Mouse (Mus musculus) urinary bladder, adult 2 months (tissue): Measurements from ENCODE around the gene Kcnk7. TPM values are rescaled to one million over a fixed set of nuclear protein-coding genes. Genes with fewer than 3 reads are reported as not detected.

Source experiments
- DNase-seq: peaks from one replicate; pipeline ENCODE4 v3.0.0; 2022; ENCODE audit warnings: low spot score
- polyA plus RNA-seq: library from polyadenylated mRNA; depleted of rRNA; stranded (reverse); fragments of >200 nt; gene quantifications from 2 replicates; pipeline ENCODE4 v1.2.3, GENCODE M21; 2012

The Kcnk7 gene
- polyA plus RNA-seq, 1 experiment: 0.25 TPM

DNA sequence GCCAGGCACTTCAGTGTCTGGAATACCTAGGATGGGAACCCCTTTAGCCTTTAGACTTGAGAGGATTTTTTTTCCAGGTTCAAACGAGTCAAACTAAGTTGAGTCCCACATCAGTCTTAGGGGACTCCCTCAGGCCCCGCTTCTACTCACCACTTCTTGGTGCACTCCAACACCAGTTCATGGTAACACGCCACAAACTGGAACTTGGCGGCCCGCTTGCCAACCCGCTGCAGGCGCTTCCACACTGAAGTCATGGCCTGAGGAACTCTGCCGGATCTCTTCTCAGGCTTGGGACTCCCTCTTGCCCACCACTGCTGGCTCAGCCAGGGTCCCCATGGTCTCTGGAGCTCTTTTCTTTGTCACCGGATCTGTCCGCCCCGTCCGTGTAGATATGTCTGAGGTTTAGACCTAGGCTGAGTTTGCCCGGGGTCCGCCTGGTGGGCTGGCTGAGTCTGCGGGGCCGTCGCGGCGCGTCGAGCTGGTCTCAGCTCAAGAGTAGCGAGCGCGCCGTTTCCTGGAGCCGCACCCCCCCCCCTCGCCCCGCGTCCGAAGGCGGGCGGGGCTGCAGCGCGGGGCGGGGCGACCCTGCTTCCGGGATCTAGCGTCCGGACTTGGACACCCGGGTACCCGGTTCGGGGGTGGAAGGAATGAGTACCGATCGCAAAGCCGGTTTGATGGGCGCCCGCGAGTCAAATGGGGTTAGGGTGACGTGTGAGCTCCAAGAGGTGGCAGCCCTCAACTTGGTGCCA is 21.8 kb downstream of the Kcnk7 start, which contains the start of gene Ehbp1l1:
Gene Ehbp1l1 (minus strand): TSS at position 551 of the 749 bp plus-strand sequence.
- peak; percentile 69 for DNase-seq

DNA sequence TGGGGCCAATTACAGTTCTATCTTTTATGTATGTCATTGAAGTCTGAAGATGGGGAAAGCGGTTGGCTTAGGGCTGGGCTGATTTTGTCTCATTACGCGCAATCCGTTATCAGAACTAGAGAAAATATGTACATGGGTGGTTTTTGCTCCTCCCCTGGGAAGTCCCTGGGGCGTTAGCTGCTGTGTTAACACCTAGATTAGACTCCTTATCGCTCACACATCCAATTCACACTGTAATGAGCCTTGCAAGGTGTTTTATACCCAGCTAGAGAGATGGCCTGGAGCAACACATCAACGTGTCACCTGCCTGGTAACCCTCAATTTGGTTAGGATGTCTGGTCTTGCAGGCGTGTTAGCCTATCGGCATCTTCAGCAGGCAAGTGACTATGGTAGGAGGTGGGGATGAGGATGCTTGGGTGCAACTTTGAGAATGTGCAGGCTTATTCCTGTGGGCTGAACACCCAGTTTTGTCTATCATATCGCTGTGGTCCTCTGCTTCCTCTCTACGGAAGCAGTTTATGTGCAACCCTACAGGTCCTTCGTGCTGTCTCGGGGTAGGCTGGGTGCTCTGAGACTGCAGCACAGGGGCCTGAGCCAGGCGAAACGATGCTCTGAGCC is 22.9 kb downstream of the Kcnk7 start:
- no peak for DNase-seq

DNA sequence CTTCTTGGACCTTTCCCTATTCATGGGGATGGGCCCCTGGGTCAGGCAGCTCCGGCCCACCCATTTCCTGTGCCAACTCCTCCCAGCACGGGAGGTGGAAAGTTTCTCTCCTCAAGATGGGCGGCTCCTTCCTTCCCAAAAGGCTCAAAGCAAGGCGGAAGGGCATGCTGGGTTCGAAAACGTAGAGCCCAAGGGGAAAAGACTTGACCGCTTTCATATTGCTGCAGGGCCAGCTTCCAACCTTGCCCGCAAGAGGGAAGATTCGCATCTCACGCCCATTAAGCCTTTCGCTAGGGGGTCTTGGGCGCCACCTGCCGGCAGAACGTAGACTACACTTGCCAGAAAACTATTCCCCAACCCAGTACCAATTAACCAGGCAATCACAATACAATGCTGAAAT is 23.5 kb downstream of the Kcnk7 start:
- peak; percentile 78 for DNase-seq

DNA sequence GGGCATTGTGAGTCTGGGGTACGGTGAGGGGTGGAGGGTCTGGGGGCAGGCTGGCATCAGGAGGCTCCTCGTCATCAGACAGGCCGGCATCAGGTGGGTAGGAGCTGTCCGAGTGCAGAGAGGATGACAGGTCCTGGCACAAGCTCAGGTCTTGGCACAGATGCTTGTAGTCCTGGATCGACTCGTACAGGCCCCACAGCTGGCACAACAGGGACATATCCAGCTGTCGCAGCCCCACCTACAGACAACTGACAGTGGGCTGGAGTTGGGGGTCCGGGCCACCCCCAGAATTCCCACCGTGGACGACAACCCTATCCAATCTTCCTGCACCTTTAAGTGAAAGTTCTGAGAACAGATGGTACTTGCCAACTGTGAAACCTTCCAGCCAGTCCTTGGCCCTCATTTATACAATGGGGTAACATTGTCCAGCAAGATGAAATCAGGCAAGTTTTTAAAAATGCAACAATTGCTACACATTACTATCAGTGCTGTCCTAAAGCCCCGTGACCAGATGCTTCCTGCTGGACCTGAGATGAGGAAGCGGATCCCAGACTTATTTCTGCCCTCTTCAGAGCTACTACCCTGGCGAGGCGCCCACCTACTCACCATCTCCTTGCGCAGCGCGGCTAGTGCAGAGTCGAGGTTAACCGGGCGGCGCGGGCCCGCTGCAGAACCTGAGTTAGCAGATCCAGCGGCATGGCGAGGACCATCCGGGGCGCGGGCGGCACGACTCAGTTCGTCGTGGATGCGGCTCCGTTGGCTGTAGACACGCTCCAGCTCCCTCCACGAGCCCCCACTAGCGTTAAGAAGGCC is 24.7 kb downstream of the Kcnk7 start:
- DNase-seq: no peak

DNA sequence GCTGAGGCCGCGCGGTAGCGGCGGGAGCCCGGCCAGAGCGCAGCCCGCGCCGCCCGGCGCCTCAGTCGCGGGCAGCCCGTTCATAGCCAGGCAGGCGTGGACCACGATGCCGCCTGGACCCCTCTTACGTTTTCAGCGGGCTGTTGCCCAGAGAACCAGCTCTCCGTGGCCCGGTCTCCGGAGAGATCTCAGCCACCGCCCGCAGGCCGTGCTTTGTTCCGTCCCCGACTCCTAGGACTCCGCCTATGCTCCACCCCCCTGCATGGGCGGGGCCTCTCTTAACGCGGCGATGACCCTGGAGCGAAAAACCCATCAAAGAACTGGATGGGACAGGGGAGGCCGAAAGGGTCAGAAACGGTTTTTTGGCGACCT is 25.3 kb downstream of the Kcnk7 start, which contains the start of gene Fam89b:
Gene Fam89b (minus strand): TSS at position 210 of the 372 bp plus-strand sequence.
- peak; percentile 74 for DNase-seq

DNA sequence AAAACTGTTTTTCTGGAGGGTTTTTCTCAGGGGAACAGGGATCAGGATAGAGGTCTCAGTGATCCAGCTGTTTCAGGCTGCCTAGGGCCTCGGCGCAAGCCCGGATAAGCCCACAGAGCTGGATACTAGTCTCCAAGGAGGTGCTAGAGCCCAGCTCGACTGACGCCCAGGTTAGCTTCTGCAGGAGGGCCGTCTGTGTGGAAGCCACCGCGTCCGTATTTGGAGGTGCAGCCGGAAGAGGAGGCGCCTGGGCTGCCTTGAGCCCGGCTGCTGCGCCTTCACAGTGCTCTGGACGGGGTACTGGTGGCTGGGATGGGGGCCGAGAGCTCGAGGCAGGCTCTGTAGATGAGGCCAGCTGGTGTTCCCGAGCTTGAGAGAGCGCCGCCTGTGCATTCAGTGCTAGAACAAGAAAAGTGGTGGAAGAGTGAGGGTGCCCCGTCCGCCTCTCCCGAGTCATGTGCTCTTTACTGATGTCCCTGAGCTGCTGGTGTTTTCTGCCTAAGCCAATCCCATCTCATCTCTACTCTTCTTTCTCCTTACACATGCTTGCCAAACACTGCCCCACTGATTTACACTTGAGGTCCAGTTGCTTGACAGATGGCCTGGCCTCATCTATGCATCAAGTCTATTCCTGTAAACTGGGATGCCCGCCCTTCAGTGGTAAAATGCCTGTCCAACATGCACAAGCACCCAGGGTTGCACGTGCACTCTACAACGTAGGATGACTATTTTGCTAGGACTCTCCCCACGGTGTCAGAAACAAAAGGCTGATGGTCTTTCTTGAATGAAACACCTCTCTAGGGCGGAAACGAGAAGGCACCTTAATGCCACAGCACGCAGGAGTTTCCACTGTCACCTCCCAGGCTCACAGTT is 26.4 kb downstream of the Kcnk7 start:
- DNase-seq: no peak

DNA sequence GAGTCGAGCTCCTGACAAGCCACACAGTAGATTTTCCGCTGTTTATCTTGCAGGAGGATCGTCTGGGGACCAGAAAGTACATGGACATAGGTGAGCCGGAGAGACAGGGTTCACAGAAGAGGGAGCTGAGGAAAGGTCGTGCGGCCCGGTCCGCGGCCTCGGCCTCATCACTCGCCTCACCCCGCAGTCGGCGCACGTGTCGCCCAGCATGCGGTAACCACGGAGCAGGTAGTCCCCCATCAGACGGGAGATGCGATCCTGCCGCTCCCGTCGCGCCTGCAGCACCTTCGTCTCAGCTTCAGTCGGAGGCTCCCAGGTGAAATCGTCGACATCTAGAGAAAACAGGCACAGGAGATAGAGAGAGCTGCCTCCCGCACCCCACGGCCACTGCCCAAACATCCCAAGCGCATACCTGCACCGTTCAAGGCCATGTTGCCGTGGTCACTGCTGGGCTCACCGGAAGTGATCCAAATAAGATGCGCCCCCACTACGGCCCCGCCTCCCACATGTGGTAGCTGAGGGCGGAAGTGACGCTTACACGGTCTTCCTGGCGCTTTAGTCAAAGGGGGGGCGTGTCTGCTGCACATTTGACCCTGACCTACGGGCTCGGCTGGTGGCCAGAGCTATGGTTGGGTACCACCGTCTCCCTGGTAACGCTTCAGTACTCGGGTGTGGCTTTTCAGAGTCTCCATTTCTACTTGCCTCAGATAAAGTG is 27.3 kb downstream of the Kcnk7 start:
- peak; percentile 78 for DNase-seq

DNA sequence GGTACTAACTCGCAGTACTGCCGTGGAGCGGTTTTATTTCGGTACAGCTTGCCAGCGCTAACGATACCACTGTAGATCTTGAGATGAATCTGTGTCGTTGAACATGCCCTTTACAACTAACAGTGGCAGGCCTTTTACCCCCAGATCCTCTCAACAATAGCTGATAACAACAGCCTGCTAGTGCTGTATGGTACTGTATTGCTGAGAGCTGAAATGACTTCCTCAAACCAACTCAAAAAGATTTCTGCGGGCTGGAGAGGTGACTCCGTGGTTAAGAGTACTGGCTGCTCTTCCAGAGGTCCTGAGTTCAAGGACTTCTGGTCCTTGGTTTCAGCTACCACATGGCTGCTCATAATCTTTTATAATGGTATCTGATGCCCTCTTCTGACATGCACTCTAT is 30.2 kb downstream of the Kcnk7 start:
- no peak for DNase-seq

DNA sequence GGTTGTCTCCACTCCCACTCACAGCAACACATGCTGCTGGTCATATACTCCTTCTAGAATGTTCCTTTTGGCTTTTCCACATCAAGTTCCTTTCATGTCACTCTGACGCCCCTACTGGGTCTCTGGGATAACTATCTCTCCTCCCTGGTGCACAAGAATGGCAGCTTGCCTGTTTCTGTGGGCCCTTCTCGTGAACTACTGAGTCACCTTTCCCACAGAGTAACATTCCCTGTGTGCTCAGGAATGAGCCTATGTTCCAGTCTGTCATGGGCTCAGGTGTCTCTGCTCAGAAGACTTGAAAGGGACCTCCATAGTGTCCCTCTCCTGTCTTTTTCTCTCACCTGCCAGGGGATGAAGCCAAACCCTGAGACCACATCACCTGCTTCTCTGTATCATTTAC is 35.3 kb downstream of the Kcnk7 start:
- DNase-seq: no peak

DNA sequence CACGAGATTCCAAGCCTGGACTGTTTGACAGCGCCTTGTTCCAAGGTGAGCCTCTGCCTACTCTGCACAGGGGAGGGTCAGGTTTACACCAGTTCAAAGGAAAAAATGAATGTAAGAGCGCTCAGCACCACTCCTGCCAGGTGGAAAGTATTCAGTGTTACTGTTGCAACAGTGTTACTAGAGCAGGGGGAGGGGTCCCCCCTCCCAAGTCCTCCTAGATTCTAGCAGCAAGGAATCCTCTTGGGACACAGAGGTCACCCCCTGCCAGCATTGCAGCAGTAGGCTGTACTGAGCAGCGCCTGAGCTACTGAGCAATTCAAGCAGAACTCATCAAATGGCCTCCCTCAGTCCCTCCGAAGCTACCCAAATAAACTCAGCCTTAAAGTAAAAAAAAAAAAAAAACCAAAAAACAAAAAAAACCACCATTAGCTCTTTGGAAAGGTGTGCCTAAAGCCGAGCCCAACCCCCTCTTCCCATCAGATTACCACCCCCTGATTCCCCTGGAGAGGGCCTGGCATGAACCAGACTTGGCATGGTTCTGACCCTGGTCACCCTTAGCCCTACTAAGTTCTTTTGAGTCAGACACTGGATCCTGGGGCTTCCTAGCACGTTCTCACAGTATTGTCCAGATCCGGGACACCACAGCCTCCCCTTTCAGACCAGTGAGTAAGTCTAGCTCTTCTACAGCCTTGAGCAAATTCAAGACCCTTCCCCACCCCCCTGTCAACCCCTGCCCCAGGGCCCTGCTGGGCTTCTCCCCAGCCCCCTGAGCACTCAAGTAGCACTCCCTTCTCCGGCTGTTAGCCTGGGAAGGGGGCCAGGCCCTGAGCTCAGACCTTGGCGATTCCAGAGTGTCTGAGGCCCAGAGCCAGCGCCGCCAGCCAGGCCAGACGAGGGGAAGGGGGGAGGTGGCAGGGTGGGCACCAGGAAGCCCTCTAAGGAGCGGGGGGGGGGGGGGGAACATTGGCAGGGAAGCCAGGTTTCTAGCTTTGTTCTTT is 36.5 kb downstream of the Kcnk7 start, which contains the start of gene Ltbp3:
Gene Ltbp3 (plus strand): TSS at position 585 of the 998 bp plus-strand sequence.
- DNase-seq: no peak

DNA sequence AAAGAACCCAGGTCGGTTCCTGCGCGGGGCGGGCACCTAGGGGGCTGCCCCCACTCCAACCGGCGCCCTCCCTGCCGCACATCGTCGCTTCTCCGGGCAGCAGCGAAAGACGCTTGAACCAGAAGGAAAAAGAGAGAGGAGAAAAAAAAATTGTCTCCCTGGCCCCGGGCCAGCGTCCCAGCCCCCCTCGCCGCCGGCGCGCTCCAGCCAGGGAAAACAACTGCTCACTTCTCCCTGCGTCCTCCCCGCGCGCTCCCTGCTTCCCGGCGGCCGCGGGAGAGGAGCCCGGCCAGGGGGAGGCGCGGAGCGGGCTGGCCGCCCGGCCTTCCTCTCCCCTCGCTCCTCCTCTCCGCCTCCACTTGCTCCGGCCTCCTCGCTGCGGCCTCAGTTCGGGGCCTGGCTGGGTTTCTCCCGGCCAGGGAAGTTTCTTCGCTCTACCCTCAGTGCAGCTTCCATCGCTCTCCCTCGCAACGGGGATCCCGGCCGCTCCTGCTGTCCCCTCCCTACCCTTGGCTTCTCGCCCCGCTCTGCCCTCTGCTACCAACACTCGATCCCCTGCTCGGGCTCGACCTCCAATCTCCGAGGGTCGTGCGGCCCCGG is 37.6 kb downstream of the Kcnk7 start:
- peak; percentile 76 for DNase-seq

DNA sequence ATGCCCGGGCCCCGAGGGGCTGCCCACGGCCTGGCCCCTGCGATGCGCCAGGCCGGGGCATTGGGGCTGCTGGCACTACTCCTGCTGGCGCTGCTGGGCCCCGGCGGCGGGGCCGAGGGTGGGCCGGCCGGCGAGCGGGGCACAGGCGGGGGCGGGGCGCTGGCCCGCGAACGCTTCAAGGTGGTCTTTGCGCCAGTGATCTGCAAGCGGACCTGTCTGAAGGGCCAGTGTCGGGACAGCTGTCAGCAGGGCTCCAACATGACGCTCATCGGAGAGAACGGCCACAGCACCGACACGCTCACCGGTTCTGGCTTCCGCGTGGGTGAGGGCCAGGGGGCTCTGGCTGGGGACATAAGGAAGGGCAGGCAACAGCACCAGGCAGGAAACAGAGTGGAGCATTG is 38.1 kb downstream of the Kcnk7 start:
- DNase-seq: no peak

DNA sequence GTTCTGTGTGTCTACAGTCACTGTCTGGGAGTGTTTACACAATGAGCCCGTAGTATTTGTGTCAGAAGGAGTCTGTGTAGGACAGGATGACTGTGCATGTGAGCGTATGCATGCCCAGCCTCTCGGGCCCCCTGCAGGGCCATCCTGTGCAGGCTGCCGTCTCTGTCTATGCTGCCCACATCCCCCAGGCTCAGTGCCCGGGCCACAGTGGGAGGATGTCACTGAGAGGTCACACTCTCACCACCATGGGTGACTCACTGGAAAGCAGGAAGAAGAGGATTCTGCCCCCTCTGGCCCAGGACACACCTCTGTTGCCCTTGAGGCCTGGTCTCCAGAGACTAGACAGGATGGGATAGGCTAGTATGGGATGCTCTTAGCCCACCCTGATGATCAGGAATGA is 39.4 kb downstream of the Kcnk7 start:
- no peak for DNase-seq

DNA sequence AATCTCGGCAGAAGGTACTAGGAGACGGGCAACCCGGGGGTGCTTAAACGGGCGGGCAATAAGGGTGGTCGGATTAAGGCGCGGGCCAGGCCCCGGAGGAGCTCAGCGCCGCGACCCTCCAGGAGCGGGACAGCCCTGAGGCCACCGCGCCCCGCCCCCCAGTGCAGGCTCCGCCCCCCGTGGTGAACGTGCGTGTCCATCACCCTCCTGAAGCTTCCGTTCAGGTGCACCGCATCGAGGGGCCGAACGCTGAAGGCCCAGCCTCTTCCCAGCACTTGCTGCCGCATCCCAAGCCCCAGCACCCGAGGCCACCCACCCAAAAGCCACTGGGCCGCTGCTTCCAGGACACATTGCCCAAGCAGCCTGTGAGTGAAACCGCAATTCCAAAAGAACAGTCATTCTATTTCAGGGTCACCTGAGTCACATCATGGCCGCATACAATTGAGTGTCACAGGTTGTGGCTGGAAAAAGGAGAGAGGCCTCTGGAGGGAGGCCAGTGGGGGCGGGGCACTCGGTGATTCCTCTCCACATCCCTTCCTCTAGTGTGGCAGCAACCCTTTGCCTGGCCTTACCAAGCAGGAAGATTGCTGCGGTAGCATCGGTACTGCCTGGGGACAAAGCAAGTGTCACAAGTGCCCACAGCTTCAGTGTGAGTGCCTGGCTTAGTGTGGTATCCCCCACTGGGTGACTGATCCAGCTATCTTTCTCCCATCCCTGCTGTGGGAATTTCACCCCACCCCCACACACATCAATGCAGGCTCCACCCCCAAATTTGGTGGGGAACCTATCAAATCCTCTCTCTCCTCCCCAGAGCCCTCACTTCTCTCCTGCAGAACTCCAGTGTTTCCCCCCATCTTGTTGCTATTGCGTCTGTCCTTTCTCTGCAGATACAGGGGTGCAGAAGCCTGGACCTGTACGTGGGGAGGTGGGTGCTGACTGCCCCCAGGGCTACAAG is 41.9 kb downstream of the Kcnk7 start:
- DNase-seq: no peak

DNA sequence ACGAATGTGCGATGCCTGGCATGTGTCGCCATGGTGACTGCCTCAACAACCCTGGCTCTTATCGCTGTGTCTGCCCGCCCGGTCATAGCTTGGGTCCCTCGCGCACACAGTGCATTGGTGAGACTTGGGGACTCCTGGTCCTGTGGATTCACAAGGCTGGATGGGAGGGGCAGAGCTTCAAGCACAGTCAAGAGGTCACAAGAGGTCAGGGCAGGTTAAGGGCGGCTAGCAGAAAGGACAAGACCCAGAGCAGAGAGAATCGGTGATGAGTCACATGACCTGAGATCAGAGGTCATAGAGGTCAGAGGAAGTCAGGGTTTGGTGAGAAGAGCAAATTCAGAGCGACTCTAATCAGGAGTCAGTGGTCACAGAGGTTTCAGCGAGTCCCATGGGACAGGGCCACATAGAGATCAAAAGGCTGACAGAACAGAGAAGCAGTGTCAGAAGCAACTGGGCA is 42.8 kb downstream of the Kcnk7 start:
- no peak for DNase-seq

DNA sequence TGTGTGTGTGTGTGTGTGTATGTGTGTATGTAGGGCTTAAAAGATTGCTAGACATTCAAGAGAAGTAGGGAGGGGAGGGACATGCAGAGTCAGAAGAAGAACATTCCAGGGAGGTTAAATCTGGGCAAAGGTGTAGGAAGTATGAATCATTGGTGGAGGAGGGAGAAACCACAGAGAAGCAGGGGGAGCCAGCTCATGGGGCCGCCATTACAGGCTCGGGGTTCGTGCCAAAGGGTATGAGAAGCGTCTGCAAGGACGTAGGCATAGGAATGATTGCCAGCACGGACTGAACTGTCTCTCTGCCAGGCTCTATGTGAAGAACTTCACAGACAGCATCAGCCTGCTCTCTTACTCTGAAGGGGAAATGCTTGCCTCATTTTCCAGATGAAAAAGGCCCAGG is 45.3 kb downstream of the Kcnk7 start:
- no peak for DNase-seq

DNA sequence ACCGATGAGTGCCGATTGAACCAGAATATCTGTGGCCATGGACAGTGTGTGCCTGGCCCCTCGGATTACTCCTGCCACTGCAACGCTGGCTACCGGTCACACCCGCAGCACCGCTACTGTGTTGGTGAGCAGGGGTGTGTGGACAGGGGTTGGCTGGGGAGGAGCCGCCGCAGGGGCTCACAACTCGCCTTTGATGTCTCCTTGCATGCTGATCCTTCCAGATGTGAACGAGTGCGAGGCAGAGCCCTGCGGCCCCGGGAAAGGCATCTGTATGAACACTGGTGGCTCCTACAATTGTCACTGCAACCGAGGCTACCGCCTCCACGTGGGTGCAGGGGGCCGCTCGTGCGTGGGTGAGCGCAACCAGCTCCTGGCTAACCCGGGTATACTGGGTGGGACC is 46.8 kb downstream of the Kcnk7 start:
- no peak for DNase-seq

DNA sequence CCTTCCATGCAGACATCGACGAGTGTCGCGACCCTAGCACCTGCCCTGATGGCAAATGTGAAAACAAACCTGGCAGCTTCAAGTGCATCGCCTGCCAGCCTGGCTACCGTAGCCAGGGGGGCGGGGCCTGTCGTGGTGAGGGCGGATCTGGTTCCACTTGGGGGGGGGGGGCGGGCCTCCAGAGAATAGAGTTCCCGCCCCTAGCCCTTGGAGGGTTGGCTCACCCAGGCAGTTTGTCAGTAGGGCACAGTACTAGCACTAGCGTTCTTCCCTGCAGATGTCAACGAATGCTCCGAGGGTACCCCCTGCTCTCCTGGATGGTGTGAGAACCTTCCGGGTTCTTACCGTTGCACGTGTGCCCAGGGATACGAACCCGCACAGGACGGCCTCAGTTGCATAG is 47.6 kb downstream of the Kcnk7 start:
- no peak for DNase-seq
